16 mouse cellular contexts compared by ENCODE assay signal in the genomic region with DNA sequence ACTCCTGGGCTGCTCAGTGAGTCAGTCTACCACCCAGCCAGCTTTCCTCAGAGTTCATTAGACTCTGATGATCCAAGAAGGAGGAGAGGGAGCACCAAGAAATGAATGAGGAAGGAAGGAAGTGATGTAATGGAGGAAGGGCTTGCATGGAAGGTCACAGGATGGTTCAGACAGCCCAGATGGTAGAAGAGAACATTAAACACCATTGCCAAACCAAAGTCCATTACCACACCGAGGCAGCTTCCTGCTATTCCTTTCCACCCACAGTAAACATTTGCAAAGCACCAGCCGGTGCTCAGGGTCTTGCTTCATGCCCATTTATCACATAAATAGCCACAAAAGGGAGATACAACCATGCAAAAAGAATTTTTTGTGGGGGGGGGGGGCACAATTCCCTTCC.
"Had no signal": no experiment of that assay in that cellular context is flagged by ENCODE, and none has a peak within 500 bp of the region (broad histone marks: within the 10 kb centered on the region; RNA-seq: fewer than 3 reads in every experiment).

No protein-coding gene starts in this region.

- H3K4me3 ChIP-seq: liver, embryonic 12.5 days; megakaryocyte, embryonic 14.5 days; midbrain, embryonic 13.5 days; midbrain, embryonic 15.5 days; neural tube, embryonic 12.5 days; stomach, embryonic 15.5 days had no signal

- H3K27me3 ChIP-seq: liver, embryonic 12.5 days; midbrain, embryonic 13.5 days; midbrain, embryonic 15.5 days; neural tube, embryonic 12.5 days; stomach, embryonic 15.5 days had no signal

- H3K4me2 ChIP-seq: liver, embryonic 12.5 days; lung, embryonic 14.5 days; midbrain, embryonic 11.5 days; midbrain, embryonic 13.5 days; midbrain, embryonic 15.5 days; neural tube, embryonic 12.5 days; stomach, embryonic 15.5 days had no signal

- H3K4me1 ChIP-seq: liver, embryonic 12.5 days; midbrain, embryonic 15.5 days; stomach, embryonic 15.5 days had no signal

- H3K27ac ChIP-seq: liver, embryonic 12.5 days; liver, embryonic 14.5 days; midbrain, embryonic 13.5 days; midbrain, embryonic 15.5 days; neural tube, embryonic 12.5 days; stomach, embryonic 15.5 days; stomach, postnatal 0 days had no signal

- ATAC-seq: liver, embryonic 12.5 days; midbrain, embryonic 13.5 days; midbrain, embryonic 15.5 days had no signal

- H3K36me3 ChIP-seq: liver, embryonic 12.5 days; midbrain, embryonic 13.5 days; midbrain, embryonic 15.5 days; neural tube, embryonic 12.5 days; stomach, embryonic 15.5 days had no signal

- H3K9me3 ChIP-seq: liver, embryonic 12.5 days; midbrain, embryonic 13.5 days; midbrain, embryonic 15.5 days; neural tube, embryonic 12.5 days; stomach, embryonic 15.5 days had no signal

- DNase-seq: lung, embryonic 14.5 days; lung, postnatal 14 days; lung, postnatal 4 days; right cerebral cortex, postnatal 14 days; thymus, adult 2 months; thymus, postnatal 25 days; thymus, postnatal 4 days had no signal

- H3K9ac ChIP-seq: liver, embryonic 12.5 days; liver, embryonic 14.5 days; lung, embryonic 14.5 days; midbrain, embryonic 13.5 days; midbrain, embryonic 15.5 days; neural tube, embryonic 12.5 days; stomach, embryonic 15.5 days had no signal
